Mouse (Mus musculus): ENCODE data around the gene H2al1d.

- TF ChIP-seq CTCF (conservative IDR thresholded peaks at IDR 0.05; ENCODE audit: insufficient read depth, insufficient read length, low read depth, low read length) (no peak), POLR2A (IDR thresholded peaks at IDR 0.05; ENCODE audit: low read depth, low read length) (no peak)
Observed at GRCm38 (mm10) chrX:11267791-11268190, 40.8 kb upstream of the H2al1d start.

All from kidney, adult 2 months (tissue).